Mouse (Mus musculus) MEL (cell line): ENCODE results near the gene Pyroxd2. TPM values are rescaled to one million over a fixed set of nuclear protein-coding genes. Genes with fewer than 3 reads are reported as not detected.
A peak's percentile ranks its signal among the peaks of the same experiment; 100 is the strongest.

ENCODE experiments used
- DNase-seq: peaks from one replicate; pipeline ENCODE4 v3.0.0; 2011; ENCODE audit warnings: low read depth, low spot score
- H3K27ac ChIP-seq: 2 replicates; pipeline ENCODE4 v1.5.1; 2012; ENCODE audit warnings: low read depth, mild to moderate bottlenecking, control low read depth, low read length, moderate library complexity; ENCODE audit not compliant: control insufficient read depth
- H3K27me3 ChIP-seq, 2 experiments: fragments of 150-350 bp in 1 of 2; sonication (generic) in 1 of 2; 2 replicates each; pipeline ENCODE4 v1.6.1; 2012; ENCODE audit warnings: low read length in 2 of 2, mild to moderate bottlenecking in 2 of 2, improper control_type of control experiment in 1 of 2, moderate library complexity in 1 of 2; ENCODE audit not compliant: insufficient read depth in 2 of 2, control insufficient read depth in 1 of 2
- H3K36me3 ChIP-seq, 2 experiments: 2 replicates each; pipeline ENCODE4 v1.6.1; 2012 to 2014; ENCODE audit warnings: low read length in 2 of 2, improper control_type of control experiment in 1 of 2, inconsistent platforms in 1 of 2, mild to moderate bottlenecking in 1 of 2; ENCODE audit not compliant: insufficient read depth in 2 of 2, control insufficient read depth in 1 of 2
- H3K4me1 ChIP-seq, 2 experiments: fragments of 150-350 bp in 1 of 2; sonication (generic) in 1 of 2; 2 replicates each; pipeline ENCODE4 v1.6.1; 2012; ENCODE audit warnings: low read length in 2 of 2, improper control_type of control experiment in 1 of 2, mild to moderate bottlenecking in 1 of 2; ENCODE audit not compliant: insufficient read depth in 2 of 2, control insufficient read depth in 1 of 2
- H3K4me3 ChIP-seq, 2 experiments: fragments of 150-350 bp in 1 of 2; sonication (generic) in 1 of 2; 2 replicates each; pipeline ENCODE4 v1.5.1; 2012; ENCODE audit warnings: low read depth in 2 of 2, low read length in 2 of 2, mild to moderate bottlenecking in 2 of 2, moderate library complexity in 2 of 2, control low read depth in 1 of 2, improper control_type of control experiment in 1 of 2; ENCODE audit not compliant: control insufficient read depth in 1 of 2, insufficient read depth in 1 of 2
- H3K79me2 ChIP-seq: 2 replicates; pipeline ENCODE4 v1.6.1; 2012; ENCODE audit warnings: mild to moderate bottlenecking, low read length, moderate library complexity; ENCODE audit not compliant: control insufficient read depth, poor library complexity, insufficient read depth
- H3K9ac ChIP-seq: 2 replicates; pipeline ENCODE4 v1.6.1; 2012; ENCODE audit warnings: low read depth, mild to moderate bottlenecking, control low read depth, low read length, moderate library complexity; ENCODE audit not compliant: control insufficient read depth, poor library complexity, severe bottlenecking
- H3K9me3 ChIP-seq: fragments of 150-350 bp; sonication (generic); replicated peaks from 2 replicates; pipeline ENCODE4 v1.6.1; 2012; ENCODE audit warnings: mild to moderate bottlenecking, low read length, improper control_type of control experiment, moderate library complexity; ENCODE audit not compliant: insufficient read depth
- CHD1 ChIP-seq: IDR thresholded peaks from 2 replicates; pipeline ENCODE4 v1.6.1; 2012; ENCODE audit warnings: low read depth, mild to moderate bottlenecking, inconsistent platforms, low read length, improper control_type of control experiment
- CHD2 ChIP-seq: IDR thresholded peaks from 2 replicates; pipeline ENCODE4 v1.6.1; 2011; ENCODE audit warnings: low read length, improper control_type of control experiment
- EP300 ChIP-seq, 2 experiments: IDR thresholded peaks; 2 replicates each; pipeline ENCODE4 v1.6.1; 2011; ENCODE audit warnings: improper control_type of control experiment in 2 of 2, low read length in 2 of 2, low read depth in 1 of 2, mild to moderate bottlenecking in 1 of 2
- ETS1 ChIP-seq: IDR thresholded peaks from 2 replicates; pipeline ENCODE4 v1.6.1; 2012; ENCODE audit warnings: low read depth, mild to moderate bottlenecking, inconsistent platforms, low read length, improper control_type of control experiment, moderate library complexity
- GATA1 ChIP-seq: IDR thresholded peaks from 2 replicates; pipeline ENCODE4 v1.6.1; 2011; ENCODE audit warnings: low read depth, low read length, improper control_type of control experiment
- HCFC1 ChIP-seq: IDR thresholded peaks from 2 replicates; pipeline ENCODE4 v1.6.1; 2012; ENCODE audit warnings: low read depth, mild to moderate bottlenecking, inconsistent platforms, low read length, improper control_type of control experiment, moderate library complexity
- MAZ ChIP-seq: IDR thresholded peaks from 2 replicates; pipeline ENCODE4 v1.6.1; 2012; ENCODE audit warnings: low read depth, mild to moderate bottlenecking, inconsistent platforms, low read length, improper control_type of control experiment
- MXI1 ChIP-seq: IDR thresholded peaks from 2 replicates; pipeline ENCODE4 v1.6.1; 2011; ENCODE audit warnings: mild to moderate bottlenecking, low read depth, low read length, improper control_type of control experiment
- MYB ChIP-seq: IDR thresholded peaks from 2 replicates; pipeline ENCODE4 v1.6.1; 2011; ENCODE audit warnings: mild to moderate bottlenecking, low read depth, low read length, improper control_type of control experiment
- NELFE ChIP-seq: IDR thresholded peaks from 2 replicates; pipeline ENCODE4 v1.6.1; 2011; ENCODE audit warnings: low read depth, low read length, improper control_type of control experiment
- NRF1 ChIP-seq: IDR thresholded peaks from 2 replicates; pipeline ENCODE4 v1.6.1; 2014; ENCODE audit warnings: low read depth, mild to moderate bottlenecking, inconsistent platforms, low read length, improper control_type of control experiment, moderate library complexity; ENCODE audit not compliant: poor library complexity, insufficient read depth, severe bottlenecking
- POLR2A ChIP-seq, 2 experiments: IDR thresholded peaks; 2 replicates each; pipeline ENCODE4 v1.6.1; 2011 to 2012; ENCODE audit warnings: low read length in 2 of 2, mild to moderate bottlenecking in 2 of 2, control low read depth in 1 of 2, improper control_type of control experiment in 1 of 2, low read depth in 1 of 2, moderate library complexity in 1 of 2; ENCODE audit not compliant: control insufficient read depth in 1 of 2, insufficient read depth in 1 of 2, poor library complexity in 1 of 2
- POLR2AphosphoS2 ChIP-seq: IDR thresholded peaks from 2 replicates; pipeline ENCODE4 v1.6.1; 2011; ENCODE audit warnings: low read length, improper control_type of control experiment
- RAD21 ChIP-seq: IDR thresholded peaks from 2 replicates; pipeline ENCODE4 v1.6.1; 2011; ENCODE audit warnings: mild to moderate bottlenecking, low read depth, low read length, improper control_type of control experiment
- SIN3A ChIP-seq: IDR thresholded peaks from 2 replicates; pipeline ENCODE4 v1.6.1; 2012; ENCODE audit warnings: low read length, improper control_type of control experiment, inconsistent platforms
- TBP ChIP-seq: IDR thresholded peaks from 2 replicates; pipeline ENCODE4 v1.8.0; 2011; ENCODE audit warnings: low read depth, low read length, improper control_type of control experiment
- TCF12 ChIP-seq: IDR thresholded peaks from 2 replicates; pipeline ENCODE4 v1.6.1; 2014; ENCODE audit warnings: low read depth, mild to moderate bottlenecking, inconsistent platforms, low read length, improper control_type of control experiment, moderate library complexity
- UBTF ChIP-seq: IDR thresholded peaks from 2 replicates; pipeline ENCODE4 v1.6.1; 2012; ENCODE audit warnings: low read depth, mild to moderate bottlenecking, inconsistent platforms, low read length, improper control_type of control experiment, moderate library complexity, borderline replicate concordance; ENCODE audit not compliant: insufficient read depth
- ZMIZ1 ChIP-seq: IDR thresholded peaks from 2 replicates; pipeline ENCODE4 v1.6.1; 2012; ENCODE audit warnings: low read depth, mild to moderate bottlenecking, inconsistent platforms, low read length, improper control_type of control experiment, moderate library complexity
- polyA plus RNA-seq, 2 experiments: library from polyadenylated mRNA; stranded (reverse) in 1 of 2; unstranded in 1 of 2; fragments of >175 nt in 1 of 2; fragments of >200 nt in 1 of 2; gene quantifications; 2 replicates each; pipeline versions ENCODE4 v1.2.1 to v1.2.4; 2012; ENCODE audit warnings: low replicate concordance in 2 of 2, low read depth in 1 of 2; ENCODE audit not compliant: insufficient read length in 2 of 2, insufficient read depth in 1 of 2, missing spikeins in 1 of 2
- total RNA-seq: library from RNA; depleted of rRNA; stranded (reverse); fragments of 300-350 nt; gene quantifications from 2 replicates; pipeline ENCODE4 v1.2.3, GENCODE M21; 2012; rRNA removed

The Pyroxd2 gene
- total RNA-seq: 2.7 and 4.1 TPM in 2 replicates
- polyA plus RNA-seq: 10 to 100 TPM in 1 of 2 experiments, not detected in 1; 17.0 TPM

DNA sequence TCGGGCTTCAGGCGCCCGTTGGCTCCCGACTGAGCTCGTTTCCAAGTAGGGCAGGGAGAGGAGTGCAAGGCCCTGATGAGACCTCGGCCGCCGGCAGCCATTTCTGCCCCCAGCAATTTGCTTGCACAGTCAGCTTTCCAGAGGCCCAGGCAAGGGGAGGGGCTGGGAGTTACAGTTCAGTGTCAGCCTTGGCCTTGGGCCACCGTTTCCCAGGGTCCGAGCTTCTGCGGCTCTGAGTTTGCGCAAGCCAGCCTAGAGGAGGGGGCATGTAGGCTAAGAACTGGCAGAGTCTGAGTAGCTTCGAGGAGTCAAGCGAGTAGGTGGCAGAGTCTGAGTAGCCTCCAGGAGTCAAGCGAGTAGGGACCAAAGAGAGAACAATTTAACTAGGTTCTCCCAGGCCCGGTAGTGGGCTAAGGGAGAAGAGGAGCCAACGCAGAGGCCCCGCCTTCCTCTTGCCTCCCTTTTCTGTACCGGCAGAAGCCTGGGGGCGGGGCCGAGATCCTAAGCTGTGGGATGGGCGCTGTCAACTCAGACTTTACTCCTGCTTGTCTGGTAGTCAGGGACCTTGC is at the start of gene Pyroxd2:
Pyroxd2 (minus strand) TSS at position 413 of the 569 bp plus-strand sequence.
- Histone ChIP-seq H3K79me2 (peaks cover 5% of the 10 kb centered on the region; the same call in 1 of the 2 replicates), H3K4me1 (peaks cover 8 to 16% of the 10 kb centered on the region in 2 experiments), H3K27ac (peak within 1 kb of the TSS; percentile 88), H3K9me3 (no peaks in the 10 kb centered on the region), H3K4me3 (peak within 1 kb of the TSS; percentile 72 to 96), H3K27me3 (no peaks in the 10 kb centered on the region), H3K9ac (peak within 1 kb of the TSS; percentile 81), H3K36me3 (peaks cover 0 to 12% of the 10 kb centered on the region in 2 experiments; a peak in 2 of 4 replicates)
- peak; percentile 97 for DNase-seq
- no peak for TF ChIP-seq UBTF
- TF ChIP-seq EP300 (IDR thresholded peaks at IDR 0.05; ENCODE audit: low read depth in 1 of 2, low read length in 2 of 2): no peak
- peak; percentile 43 for TF ChIP-seq TCF12
- TF ChIP-seq POLR2A (IDR thresholded peaks at IDR 0.05; ENCODE audit: control insufficient read depth in 1 of 2, insufficient read depth in 1 of 2, low read depth in 1 of 2, low read length in 2 of 2, poor library complexity in 1 of 2): peak; percentile 74 to 78; a peak in 3 of 4 replicates
- TF ChIP-seq ETS1: peak; percentile 68; the same call in 1 of the 2 replicates
- no peak for TF ChIP-seq CHD2
- TF ChIP-seq POLR2AphosphoS2: peak; percentile 19; the same call in 1 of the 2 replicates
- peak; percentile 47 for TF ChIP-seq ZMIZ1
- peak; percentile 46; the same call in 1 of the 2 replicates for TF ChIP-seq SIN3A
- no peak for TF ChIP-seq RAD21
- peak; percentile 85; the same call in 1 of the 2 replicates for TF ChIP-seq MAZ
- no peak for TF ChIP-seq CHD1
- peak; percentile 76; the same call in 1 of the 2 replicates for TF ChIP-seq TBP
- peak; percentile 61 for TF ChIP-seq NELFE
- 0 out of 2 replicates have a peak, but pooled peaks have one; percentile 7 for TF ChIP-seq MYB
- peak; percentile 40; the same call in 1 of the 2 replicates for TF ChIP-seq MXI1
- TF ChIP-seq GATA1: no peak
- TF ChIP-seq HCFC1: peak; percentile 58
- TF ChIP-seq NRF1: peak; percentile 96

DNA sequence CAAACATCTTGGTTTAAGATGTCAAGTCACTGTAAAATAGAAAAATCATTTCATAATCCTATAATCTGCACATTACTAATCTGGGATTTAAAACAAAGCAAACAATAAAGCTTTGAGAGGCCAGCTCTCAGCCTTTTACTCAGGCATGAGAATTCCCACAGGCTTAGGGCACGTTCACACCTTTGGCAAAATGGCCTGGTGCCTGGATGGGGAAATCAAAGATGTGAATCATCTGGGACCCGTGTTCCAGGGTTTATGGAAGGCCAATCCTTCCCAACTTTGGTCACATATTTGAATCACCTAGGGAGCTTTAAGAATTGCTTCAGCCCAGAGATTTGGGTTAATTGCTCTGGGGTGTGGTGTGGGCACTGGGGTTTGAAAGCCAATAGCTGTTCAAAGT is 45.3 kb upstream of the Pyroxd2 start:
- Histone ChIP-seq H3K9ac (no peak overlapping the region), H3K79me2 (no peaks in the 10 kb centered on the region), H3K9me3 (no peaks in the 10 kb centered on the region), H3K36me3 (no peaks in the 10 kb centered on the region), H3K4me1 (no peaks in the 10 kb centered on the region), H3K4me3 (no peak overlapping the region), H3K27me3 (peaks cover 19 to 23% of the 10 kb centered on the region in 2 experiments), H3K27ac (no peak overlapping the region)
- DNase-seq: no peak
- no peak for TF ChIP-seq NRF1
